Mouse (Mus musculus) CD4-positive helper T cell, adult 2 months (primary cell): ENCODE measurements around the gene Kras.

ENCODE experiments used
- DNase-seq: peaks from one replicate; pipeline ENCODE4 v3.0.0-alpha.2; 2012; ENCODE audit warnings: low read depth, missing footprints, low spot score

Kras gene

DNA sequence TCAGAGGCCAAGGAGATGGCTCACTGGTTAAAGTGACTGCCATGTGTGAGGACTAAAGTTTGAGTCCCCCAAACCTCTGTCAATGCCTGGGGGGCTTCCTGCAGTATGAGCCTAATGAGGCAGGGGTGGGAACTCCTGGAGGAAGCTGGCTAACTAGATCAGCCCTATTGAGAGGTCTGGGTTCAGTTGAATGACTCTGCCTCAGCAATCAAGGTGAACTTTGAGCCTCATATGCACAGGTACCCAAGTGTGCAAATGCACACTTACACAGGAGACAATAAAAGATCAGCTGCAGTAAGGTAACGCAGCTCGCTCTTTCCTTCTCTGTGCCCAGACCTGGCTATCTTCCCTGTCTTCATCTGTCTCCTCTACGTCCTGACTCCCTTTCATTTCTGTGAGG is 57.0 kb downstream of the Kras start:
- no peak for DNase-seq

DNA sequence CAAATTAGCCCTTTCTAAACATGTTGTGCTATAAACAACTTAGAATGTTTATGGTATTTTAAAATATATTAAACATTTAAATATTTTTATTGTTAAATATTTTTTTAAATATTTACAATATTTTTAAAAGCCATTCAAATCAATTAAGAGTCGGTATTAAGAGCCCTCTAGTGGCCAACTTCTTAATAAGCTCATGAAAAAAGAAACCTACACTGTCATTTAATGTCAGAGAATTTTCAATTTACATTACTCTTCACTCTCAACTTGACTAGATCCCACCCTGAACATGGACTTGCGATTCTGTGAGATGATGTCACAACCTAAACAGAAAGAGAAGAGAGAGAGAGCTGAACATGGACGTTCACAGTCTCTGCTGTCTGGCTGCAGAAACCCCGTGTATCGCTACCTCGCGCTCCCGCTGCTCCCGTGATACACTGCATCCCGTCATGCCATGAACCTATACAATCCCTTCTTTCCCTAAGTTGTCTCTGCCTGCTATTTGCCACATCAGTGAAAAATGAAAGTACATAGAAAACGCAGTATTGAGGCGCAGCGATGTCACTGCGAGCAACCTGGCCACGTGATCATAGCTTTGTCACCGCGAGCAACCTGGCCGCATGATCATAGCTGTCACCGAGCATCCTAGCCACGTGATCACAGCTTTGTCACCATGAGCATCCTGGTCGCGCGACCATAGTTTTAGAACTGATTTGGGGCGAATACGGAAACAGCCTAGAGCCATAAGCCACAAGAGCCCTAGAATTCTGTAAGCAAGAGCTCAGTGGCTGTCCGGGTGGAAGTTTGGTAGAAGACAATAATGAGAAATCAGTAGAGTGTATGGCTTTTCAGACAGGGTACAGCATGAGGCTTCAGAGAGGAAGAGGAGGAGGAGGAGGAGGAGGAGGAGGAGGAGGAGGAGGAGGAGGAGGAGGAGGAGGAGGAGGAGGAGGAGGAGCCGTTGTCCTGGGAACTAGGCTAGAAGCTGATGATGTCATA is 62.6 kb downstream of the Kras start:
- peak; percentile 88 for DNase-seq

DNA sequence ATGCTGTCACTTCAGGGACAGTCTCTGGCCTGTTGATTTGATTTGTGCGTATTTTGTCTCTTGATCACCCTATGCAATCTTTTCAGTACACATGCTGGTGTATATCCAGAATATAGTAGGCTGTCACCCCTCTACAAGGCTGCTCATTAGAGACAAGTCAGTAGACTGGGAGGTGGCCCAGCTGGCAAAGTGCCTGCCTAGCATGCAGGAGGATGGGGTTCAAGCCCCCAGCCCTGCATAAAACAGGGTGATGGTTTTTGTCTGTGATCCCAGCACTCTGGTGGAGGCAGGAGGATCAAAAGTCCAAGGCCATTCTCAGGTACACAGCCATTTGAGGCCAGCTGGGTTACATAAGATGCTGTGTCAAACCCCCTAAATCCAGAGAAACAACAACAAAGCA is 63.9 kb downstream of the Kras start:
- DNase-seq: no peak

DNA sequence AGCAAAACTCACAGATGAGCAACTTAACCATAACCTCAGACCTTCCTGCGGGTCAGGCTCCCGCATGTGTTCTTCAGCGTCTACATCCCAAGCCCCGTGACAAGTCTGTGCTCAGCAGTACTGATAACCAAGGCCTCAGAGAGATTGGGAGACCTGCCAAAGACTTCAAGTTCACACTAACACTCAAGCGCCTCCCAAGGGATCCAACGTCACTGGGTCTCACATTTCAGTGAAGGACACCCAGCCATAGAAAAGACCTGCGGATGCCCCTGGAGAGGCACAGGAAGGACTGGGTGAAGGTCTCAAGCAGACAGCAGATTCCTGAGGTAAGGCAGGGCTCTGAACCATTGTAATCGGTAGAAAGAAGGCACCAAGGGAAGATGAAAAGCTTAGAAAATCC is 68.0 kb downstream of the Kras start:
- no peak for DNase-seq

DNA sequence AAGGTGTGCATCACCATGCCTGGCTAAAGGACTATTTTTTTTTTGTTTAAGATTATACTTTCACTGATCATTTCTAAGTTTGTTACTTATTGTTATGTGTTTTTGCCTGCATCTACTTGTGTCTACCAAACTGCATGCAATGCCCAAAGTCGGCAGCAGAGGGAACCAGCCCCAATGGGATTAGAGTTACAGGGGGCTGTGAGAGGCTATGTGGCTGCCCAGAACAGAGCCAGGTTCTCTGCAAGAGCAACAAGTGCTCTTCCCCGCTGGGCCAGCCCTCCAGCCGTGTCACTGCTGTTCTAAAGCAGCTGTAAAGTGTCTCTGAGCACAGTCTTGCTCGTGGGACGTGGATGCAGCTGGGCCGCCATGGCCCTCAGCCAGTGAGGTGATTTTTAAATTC is 70.4 kb downstream of the Kras start:
- DNase-seq: peak; percentile 68

DNA sequence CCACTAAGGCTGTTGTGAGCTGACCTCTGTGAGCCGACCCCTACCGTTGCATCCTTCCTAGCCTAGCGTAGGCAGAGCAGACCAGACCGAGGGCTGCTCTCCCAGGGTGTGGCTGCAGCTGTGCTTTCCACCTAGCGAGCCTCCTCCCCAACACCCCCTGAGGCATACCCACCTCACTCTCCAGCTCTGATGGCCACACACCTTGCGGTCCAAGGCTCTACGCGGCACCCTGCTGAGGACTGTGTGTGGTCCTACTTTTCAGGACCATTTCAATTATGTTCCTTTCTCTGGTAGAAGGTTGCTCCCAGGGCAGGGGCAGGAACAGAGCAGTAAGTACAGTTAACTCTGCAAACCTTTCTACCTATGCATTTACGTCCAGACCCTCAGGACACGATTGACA is 73.6 kb downstream of the Kras start:
- DNase-seq: no peak

DNA sequence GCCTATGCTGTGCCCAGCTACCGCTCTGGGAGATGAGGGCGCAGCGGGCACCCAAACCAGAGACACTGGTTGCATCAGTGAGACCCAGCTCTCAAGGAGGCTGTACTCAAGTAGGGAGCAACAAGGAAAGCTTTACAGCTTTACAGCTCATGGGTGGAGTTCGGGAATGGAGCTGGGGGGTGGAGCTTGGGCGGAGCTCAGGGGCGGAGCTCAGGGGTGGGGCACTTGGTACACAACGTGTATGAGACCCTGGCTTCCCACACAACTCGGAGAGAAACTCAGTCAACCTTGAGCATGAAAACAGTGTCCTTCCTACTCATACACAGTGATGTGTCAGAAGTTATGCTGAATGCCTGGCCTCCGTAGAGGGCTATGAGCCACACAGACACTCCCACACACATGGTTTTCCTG is 74.5 kb downstream of the Kras start:
- no peak for DNase-seq

DNA sequence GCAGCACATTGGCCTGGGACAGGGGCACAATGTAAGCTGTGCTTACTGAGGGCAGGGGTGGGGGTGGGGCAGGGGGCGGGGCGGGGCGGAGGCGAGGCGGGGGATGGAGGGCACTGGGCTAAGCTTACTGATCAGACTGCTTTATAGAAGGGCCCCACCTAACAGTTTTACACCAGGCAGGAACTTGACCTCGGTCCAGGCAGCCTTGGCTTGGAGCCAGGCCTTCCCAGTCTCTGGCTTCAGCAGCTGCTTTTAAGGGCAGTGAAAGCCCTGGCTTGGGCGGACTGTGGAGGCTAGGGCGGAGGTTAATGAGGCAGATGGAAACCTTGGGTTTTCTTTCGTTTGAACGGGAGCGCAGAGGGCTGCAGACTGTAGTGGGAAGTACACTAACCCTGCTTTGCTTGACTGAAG is 76.3 kb downstream of the Kras start:
- no peak for DNase-seq

DNA sequence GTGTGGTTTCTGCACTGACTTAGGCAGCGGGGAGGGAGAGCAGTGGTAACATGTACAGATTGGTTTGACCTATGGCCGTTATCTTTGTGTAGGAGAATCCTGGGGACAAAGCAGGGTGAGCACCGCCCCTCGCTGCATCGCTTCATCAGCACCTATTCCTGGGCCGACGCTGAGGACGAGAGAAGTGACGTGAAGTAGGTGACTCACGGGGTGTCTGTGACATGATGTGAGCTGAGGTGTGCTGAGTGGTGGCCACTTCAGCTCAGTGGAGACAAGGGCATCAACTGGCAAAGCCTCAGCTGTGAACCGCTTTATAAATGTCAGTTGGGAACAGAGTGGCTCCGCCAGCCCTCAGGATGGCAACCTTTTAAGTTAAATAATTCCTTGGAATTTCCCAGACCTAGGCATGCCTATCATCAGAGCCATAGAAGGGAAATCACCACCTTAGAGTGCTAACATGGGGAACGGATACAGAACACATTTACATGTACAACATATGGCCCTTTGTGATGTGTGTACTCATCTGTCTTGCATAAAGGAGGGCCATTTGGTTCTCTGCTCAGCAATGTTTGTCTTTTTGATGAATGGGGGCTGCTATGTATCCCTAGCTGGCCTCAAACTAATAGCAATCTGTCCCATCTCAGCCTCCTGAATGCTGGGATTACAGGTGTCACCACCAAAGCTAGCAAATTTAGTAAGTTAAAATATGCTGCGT is 78.0 kb downstream of the Kras start:
- no peak for DNase-seq
